In genomic region chr3:136671940-136672278, GRCm38 (mm10) we compare ENCODE assay signal across 8 mouse cellular contexts. TPM values are rescaled to one million over a fixed set of nuclear protein-coding genes. Genes with fewer than 3 reads are reported as not detected.
DNase-seq lines count a peak whose midpoint lies in the region; ATAC-seq lines count a peak whose summit lies in the region.

No protein-coding gene starts in this region.

- no peaks in the 10 kb centered on the region for H3K36me3 ChIP-seq in lung, embryonic 15.5 days
- no peaks in the 10 kb centered on the region for H3K36me3 ChIP-seq in forebrain, embryonic 12.5 days (replicated peaks)
- no peaks in the 10 kb centered on the region for H3K36me3 ChIP-seq in limb, embryonic 15.5 days
- no peaks in the 10 kb centered on the region for H3K36me3 ChIP-seq in stomach, embryonic 16.5 days (ENCODE audit: control insufficient read depth, insufficient read depth, low read length)

- WGBS in lung, embryonic 15.5 days = 3% methylated on average over 5 of the region's 5 CpGs
- WGBS in forebrain, embryonic 12.5 days = 3% methylated on average over 5 of the region's 5 CpGs
- WGBS in limb, embryonic 15.5 days = 11% methylated on average over 5 of the region's 5 CpGs
- 10% methylated on average over 5 of the region's 5 CpGs for WGBS in stomach, embryonic 16.5 days

- no peak for ATAC-seq in lung, embryonic 15.5 days (ENCODE audit: borderline replicate concordance, extremely low read depth, low FRiP score, low TSS enrichment)
- no peak for ATAC-seq in forebrain, embryonic 12.5 days (ENCODE audit: low FRiP score)
- no peak for ATAC-seq in limb, embryonic 15.5 days (ENCODE audit: insufficient number of reproducible peaks, low FRiP score, low TSS enrichment, low read depth)
- ATAC-seq in stomach, embryonic 16.5 days (ENCODE audit: insufficient read depth, low FRiP score) = no peak

- peak overlapping the region; percentile 97 for H3K4me3 ChIP-seq in lung, embryonic 15.5 days
- H3K4me3 ChIP-seq in forebrain, embryonic 12.5 days (replicated peaks) = peak overlapping the region; percentile 83
- H3K4me3 ChIP-seq in limb, embryonic 15.5 days = peak overlapping the region; percentile 96
- H3K4me3 ChIP-seq in stomach, embryonic 16.5 days (replicated peaks; ENCODE audit: low read length) = peak overlapping the region; percentile 92

- peaks cover 30% of the 10 kb centered on the region for H3K4me1 ChIP-seq in lung, embryonic 15.5 days
- H3K4me1 ChIP-seq in forebrain, embryonic 12.5 days = peaks cover 21% of the 10 kb centered on the region
- peaks cover 17% of the 10 kb centered on the region for H3K4me1 ChIP-seq in limb, embryonic 15.5 days
- peaks cover 11% of the 10 kb centered on the region for H3K4me1 ChIP-seq in stomach, embryonic 16.5 days (ENCODE audit: control insufficient read depth, insufficient read depth, low read length)

- H3K9ac ChIP-seq in lung, embryonic 15.5 days = peak overlapping the region; percentile 81
- H3K9ac ChIP-seq in forebrain, embryonic 12.5 days = peak overlapping the region; percentile 87
- peak overlapping the region; percentile 60 for H3K9ac ChIP-seq in limb, embryonic 15.5 days
- H3K9ac ChIP-seq in stomach, embryonic 16.5 days (ENCODE audit: low read length) = peak overlapping the region; percentile 90

- peak overlapping the region; percentile 71 for H3K4me2 ChIP-seq in lung, embryonic 15.5 days
- H3K4me2 ChIP-seq in forebrain, embryonic 12.5 days = peak overlapping the region; percentile 77
- peak overlapping the region; percentile 74 for H3K4me2 ChIP-seq in limb, embryonic 15.5 days
- peak overlapping the region; percentile 70 for H3K4me2 ChIP-seq in stomach, embryonic 16.5 days (ENCODE audit: low read depth, low read length)

- H3K27ac ChIP-seq in lung, embryonic 15.5 days = peak overlapping the region; percentile 94
- H3K27ac ChIP-seq in forebrain, embryonic 12.5 days = peak overlapping the region; percentile 95; the same call in 1 of the 2 replicates
- peak overlapping the region; percentile 96; the same call in 1 of the 2 replicates for H3K27ac ChIP-seq in limb, embryonic 15.5 days
- H3K27ac ChIP-seq in stomach, embryonic 16.5 days (ENCODE audit: low read length) = peak overlapping the region; percentile 96; the same call in 1 of the 2 replicates

- DNase-seq in adrenal gland, postnatal 14 days = peak; percentile 32
- DNase-seq in adrenal gland, adult 2 months = no peak
- DNase-seq in lung, postnatal 4 days = no peak
- DNase-seq in right cerebral cortex, postnatal 25 days = no peak

- H3K9me3 ChIP-seq in lung, embryonic 15.5 days = no peaks in the 10 kb centered on the region
- H3K9me3 ChIP-seq in forebrain, embryonic 12.5 days = no peaks in the 10 kb centered on the region
- H3K9me3 ChIP-seq in limb, embryonic 15.5 days = no peaks in the 10 kb centered on the region
- no peaks in the 10 kb centered on the region for H3K9me3 ChIP-seq in stomach, embryonic 16.5 days (replicated peaks; ENCODE audit: control insufficient read depth, low read length)

- no peaks in the 10 kb centered on the region for H3K27me3 ChIP-seq in lung, embryonic 15.5 days
- H3K27me3 ChIP-seq in forebrain, embryonic 12.5 days = no peaks in the 10 kb centered on the region
- H3K27me3 ChIP-seq in limb, embryonic 15.5 days = no peaks in the 10 kb centered on the region
- H3K27me3 ChIP-seq in stomach, embryonic 16.5 days (ENCODE audit: control insufficient read depth, insufficient read depth, low read length) = no peaks in the 10 kb centered on the region

RNA-seq across cellular contexts. Expression of gene Ppp3ca, which starts 2.0 kb away (rescaled TPM):
- 46.9 and 56.3 TPM in 2 replicates for total RNA-seq in adrenal gland, postnatal 14 days (2021)
- 10 to 100 TPM; 39.2 to 50.7 TPM for total RNA-seq in adrenal gland, adult 2 months (2021)
- 41.1 and 48.5 TPM in 2 replicates for polyA plus RNA-seq in adrenal gland, adult 2 months (2012; rRNA removed)
- 64.1 and 64.6 TPM in 2 replicates for polyA plus RNA-seq in lung, embryonic 15.5 days (2015; fragmentation: Nextera tagmentation; extraction: Ambion mirVana)
- 84.3 and 92.4 TPM in 2 replicates for polyA plus RNA-seq in forebrain, embryonic 12.5 days (2016; fragmentation: Nextera tagmentation; extraction: Ambion mirVana)
- 55.4 and 60.8 TPM in 2 replicates for polyA plus RNA-seq in limb, embryonic 15.5 days (2015; fragmentation: Nextera tagmentation; extraction: Ambion mirVana)
- 42.8 and 43.3 TPM in 2 replicates for polyA plus RNA-seq in stomach, embryonic 16.5 days (2015; fragmentation: Nextera tagmentation; extraction: Ambion mirVana)
